ENCODE assay signal across 8 mouse cellular contexts in the genomic region with DNA sequence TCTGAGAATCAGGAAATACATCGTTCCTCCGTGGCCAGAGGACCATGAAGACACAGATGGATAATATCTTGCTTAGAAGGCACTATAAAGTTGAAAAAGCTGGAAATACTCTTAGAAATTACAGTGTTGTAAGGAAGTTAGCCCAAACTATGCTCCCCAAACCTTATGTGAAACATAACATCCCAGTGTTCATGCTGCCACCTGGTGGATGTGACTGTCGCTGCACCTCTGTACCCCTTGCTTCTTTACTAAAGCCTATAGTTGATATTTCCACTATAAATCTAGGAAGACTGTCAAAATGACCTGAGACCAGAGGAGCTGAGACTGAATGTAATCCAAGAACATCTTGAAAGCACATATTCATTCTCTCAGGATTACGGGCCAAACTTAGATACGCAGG. TPM values are rescaled to one million over a fixed set of nuclear protein-coding genes. Genes with fewer than 3 reads are reported as not detected.
DNase-seq lines count a peak whose midpoint lies in the region; TF ChIP-seq lines count a peak whose summit lies in the region.

No protein-coding gene starts in this region.

- no peak overlapping the region for H3K4me3 ChIP-seq in C2C12 (ENCODE audit: insufficient read depth, poor library complexity, severe bottlenecking)

- H3K79me2 ChIP-seq in C2C12 (ENCODE audit: control insufficient read depth, insufficient read depth), result no peaks in the 10 kb centered on the region

- H3K36me3 ChIP-seq in C2C12 (ENCODE audit: control insufficient read depth, insufficient read depth), result no peaks in the 10 kb centered on the region

- no peak overlapping the region for H3ac ChIP-seq in C2C12 (ENCODE audit: control insufficient read depth, insufficient read length, low read depth)

- peak; percentile 49 for DNase-seq in ES-CJ7 (ENCODE audit: low read depth, low spot score)
- DNase-seq in c-Kit-positive CD71-positive TER-119-positive erythroid progenitor cells, embryonic 14.5 days (ENCODE audit: low spot score), result peak; percentile 47
- DNase-seq in frontal cortex, postnatal 25 days (ENCODE audit: low spot score in 2 of 2), result peak; percentile 75 to 77
- DNase-seq in kidney, postnatal 36 days, result peak; percentile 62 to 89
- peak; percentile 67 to 68 for DNase-seq in lung, adult 18-20 months
- peak; percentile 44 to 59 for DNase-seq in right cerebral cortex, postnatal 36 days (ENCODE audit: low spot score in 2 of 2)
- peak; percentile 39 to 83 for DNase-seq in urinary bladder, postnatal 4 days (ENCODE audit: low spot score in 2 of 2)

- no peaks in the 10 kb centered on the region for H3K79me3 ChIP-seq in C2C12 (ENCODE audit: low read depth)

- TF ChIP-seq CTCF in C2C12 (IDR thresholded peaks at IDR 0.05; ENCODE audit: control insufficient read depth, insufficient read depth, insufficient read length), result peak; percentile 59

- H3K27me3 ChIP-seq in C2C12 (ENCODE audit: control insufficient read depth, insufficient read depth, insufficient read length), result peaks cover 20% of the 10 kb centered on the region

TF ChIP-seq in C2C12, 6 proteins besides CTCF, POLR2A, EP300 and RAD21:
- TF ChIP-seq MAX (IDR thresholded peaks at IDR 0.05) (peak; percentile 36), MYOD1 (IDR thresholded peaks at IDR 0.05; ENCODE audit: control insufficient read depth, insufficient read length, low read depth) (no peak)

RNA-seq across cellular contexts. Expression of a gene that starts 7.5 kb away (rescaled TPM):
- polyA plus RNA-seq in C2C12 (2012; fragmentation: generic; extraction: Trizol), result not detected

RNA-seq across cellular contexts. Expression of a gene that starts 14.3 kb away (rescaled TPM):
- polyA plus RNA-seq in C2C12 (2012; fragmentation: generic; extraction: Trizol), result 10.2 TPM

RNA-seq across cellular contexts. Expression of a gene that starts 30.4 kb away (rescaled TPM):
- polyA plus RNA-seq in C2C12 (2012; fragmentation: generic; extraction: Trizol), result not detected

RNA-seq across cellular contexts. Expression of a gene that starts 35.5 kb away (rescaled TPM):
- polyA plus RNA-seq in C2C12 (2012; fragmentation: generic; extraction: Trizol), result not detected
